Mouse (Mus musculus): ENCODE results near the gene Wipf2. TPM values are rescaled to one million over a fixed set of nuclear protein-coding genes. Genes with fewer than 3 reads are reported as not detected.

Gene Wipf2
- polyA plus RNA-seq, 1 experiment from 2014 or later: 3.3 TPM

- H3K27ac ChIP-seq (ENCODE audit: low read depth, low read length): no peak overlapping the region
- ATAC-seq (no peak), DNase-seq (ENCODE audit: low spot score) (no peak)
- no peak overlapping the region for H3K9ac ChIP-seq (ENCODE audit: low read length)
- no peaks in the 10 kb centered on the region for H3K9me3 ChIP-seq (replicated peaks; ENCODE audit: control insufficient read depth, low read length)
- no peaks in the 10 kb centered on the region; the same call in 1 of the 2 replicates for H3K27me3 ChIP-seq (replicated peaks; ENCODE audit: control insufficient read depth, insufficient read depth, low read length)
- peaks cover 56% of the 10 kb centered on the region for H3K4me1 ChIP-seq (ENCODE audit: control insufficient read depth, insufficient read depth, low read length)
- H3K4me3 ChIP-seq (ENCODE audit: low read depth, low read length): no peak overlapping the region
- WGBS: 92% methylated on average over 3 of the region's 3 CpGs
- H3K36me3 ChIP-seq (ENCODE audit: control insufficient read depth, insufficient read depth, low read length): no peaks in the 10 kb centered on the region
- no peak overlapping the region for H3K4me2 ChIP-seq (ENCODE audit: low read length)
These were observed 71.7 kb downstream of the Wipf2 start for GRCm38 (mm10) chr11:98935123-98935522.

- H3K4me3 ChIP-seq (ENCODE audit: low read depth, low read length): 0 out of 2 replicates have a peak overlapping the region, but pooled peaks have one; percentile 9
- ATAC-seq (no peak), DNase-seq (ENCODE audit: low spot score) (no peak)
- H3K4me1 ChIP-seq (ENCODE audit: control insufficient read depth, insufficient read depth, low read length): peaks cover 57% of the 10 kb centered on the region
- no peaks in the 10 kb centered on the region; the same call in 1 of the 2 replicates for H3K27me3 ChIP-seq (replicated peaks; ENCODE audit: control insufficient read depth, insufficient read depth, low read length)
- H3K4me2 ChIP-seq (ENCODE audit: low read length): peak overlapping the region; percentile 90
- no peaks in the 10 kb centered on the region for H3K9me3 ChIP-seq (replicated peaks; ENCODE audit: control insufficient read depth, low read length)
- peak overlapping the region; percentile 9; the same call in 1 of the 2 replicates for H3K27ac ChIP-seq (ENCODE audit: low read depth, low read length)
- no peak overlapping the region; the same call in 1 of the 2 replicates for H3K9ac ChIP-seq (ENCODE audit: low read length)
- H3K36me3 ChIP-seq (ENCODE audit: control insufficient read depth, insufficient read depth, low read length): no peaks in the 10 kb centered on the region
- WGBS: 3% methylated on average over 29 of the region's 29 CpGs
These were observed 72.7 kb downstream of the Wipf2 start for GRCm38 (mm10) chr11:98936170-98936569.

GRCm38 (mm10) chr11:98936606-98937409 is 73.4 kb downstream of the Wipf2 start:
- H3K4me1 ChIP-seq (ENCODE audit: control insufficient read depth, insufficient read depth, low read length): peaks cover 57% of the 10 kb centered on the region
- H3K27me3 ChIP-seq (replicated peaks; ENCODE audit: control insufficient read depth, insufficient read depth, low read length): no peaks in the 10 kb centered on the region; the same call in 1 of the 2 replicates

GRCm38 (mm10) chr11:98937410-98937913 is 74.0 kb downstream of the Wipf2 start:
- peaks cover 55% of the 10 kb centered on the region for H3K4me1 ChIP-seq (ENCODE audit: control insufficient read depth, insufficient read depth, low read length)
- peak; percentile 90 for ATAC-seq
- DNase-seq (ENCODE audit: low spot score): peak; percentile 94
- no peaks in the 10 kb centered on the region for H3K9me3 ChIP-seq (replicated peaks; ENCODE audit: control insufficient read depth, low read length)
- H3K4me3 ChIP-seq (ENCODE audit: low read depth, low read length): peak overlapping the region; percentile 49
- WGBS: 2% methylated on average over 37 of the region's 38 CpGs
- H3K36me3 ChIP-seq (ENCODE audit: control insufficient read depth, insufficient read depth, low read length): no peaks in the 10 kb centered on the region
- H3K9ac ChIP-seq (ENCODE audit: low read length): peak overlapping the region; percentile 62
- no peaks in the 10 kb centered on the region; the same call in 1 of the 2 replicates for H3K27me3 ChIP-seq (replicated peaks; ENCODE audit: control insufficient read depth, insufficient read depth, low read length)
- no peak overlapping the region for H3K27ac ChIP-seq (ENCODE audit: low read depth, low read length)
- H3K4me2 ChIP-seq (ENCODE audit: low read length): peak overlapping the region; percentile 90

More at GRCm38 (mm10) chr11:98936606-98937409, 73.4 kb downstream of the Wipf2 start:
- Histone ChIP-seq H3K27ac (ENCODE audit: low read depth, low read length) (peak overlapping the region; percentile 9; the same call in 1 of the 2 replicates), H3K4me2 (ENCODE audit: low read length) (peak overlapping the region; percentile 90), H3K9ac (ENCODE audit: low read length) (peak overlapping the region; percentile 62), H3K9me3 (replicated peaks; ENCODE audit: control insufficient read depth, low read length) (no peaks in the 10 kb centered on the region), H3K4me3 (ENCODE audit: low read depth, low read length) (peak overlapping the region; percentile 49), H3K36me3 (ENCODE audit: control insufficient read depth, insufficient read depth, low read length) (no peaks in the 10 kb centered on the region)
- DNase-seq (ENCODE audit: low spot score): no peak
- WGBS: 4% methylated on average over 23 of the region's 23 CpGs
- ATAC-seq: peak; percentile 27

GRCm38 (mm10) chr11:98937914-98938694 is 74.7 kb downstream of the Wipf2 start:
- Histone ChIP-seq H3K4me1 (ENCODE audit: control insufficient read depth, insufficient read depth, low read length) (peaks cover 56% of the 10 kb centered on the region), H3K4me2 (ENCODE audit: low read length) (peak overlapping the region; percentile 90), H3K9me3 (replicated peaks; ENCODE audit: control insufficient read depth, low read length) (no peaks in the 10 kb centered on the region), H3K4me3 (ENCODE audit: low read depth, low read length) (peak overlapping the region; percentile 49), H3K36me3 (ENCODE audit: control insufficient read depth, insufficient read depth, low read length) (no peaks in the 10 kb centered on the region), H3K27ac (ENCODE audit: low read depth, low read length) (no peak overlapping the region), H3K27me3 (replicated peaks; ENCODE audit: control insufficient read depth, insufficient read depth, low read length) (no peaks in the 10 kb centered on the region; the same call in 1 of the 2 replicates), H3K9ac (ENCODE audit: low read length) (peak overlapping the region; percentile 62)
- ATAC-seq: no peak; the same call in 1 of the 2 replicates
- WGBS: 3% methylated on average over 38 of the region's 39 CpGs
- DNase-seq (ENCODE audit: low spot score): no peak

- Histone ChIP-seq H3K27me3 (replicated peaks; ENCODE audit: control insufficient read depth, insufficient read depth, low read length) (no peaks in the 10 kb centered on the region; the same call in 1 of the 2 replicates), H3K27ac (ENCODE audit: low read depth, low read length) (no peak overlapping the region), H3K9me3 (replicated peaks; ENCODE audit: control insufficient read depth, low read length) (no peaks in the 10 kb centered on the region), H3K4me2 (ENCODE audit: low read length) (peak overlapping the region; percentile 90), H3K4me3 (ENCODE audit: low read depth, low read length) (no peak overlapping the region), H3K4me1 (ENCODE audit: control insufficient read depth, insufficient read depth, low read length) (peaks cover 61% of the 10 kb centered on the region), H3K36me3 (ENCODE audit: control insufficient read depth, insufficient read depth, low read length) (no peaks in the 10 kb centered on the region), H3K9ac (ENCODE audit: low read length) (no peak overlapping the region)
- DNase-seq (ENCODE audit: low spot score) (no peak), ATAC-seq (no peak)
- 50% methylated on average over 7 of the region's 7 CpGs for WGBS
These were observed 75.3 kb downstream of the Wipf2 start for GRCm38 (mm10) chr11:98938701-98939083.

GRCm38 (mm10) chr11:98939084-98939952 is 75.9 kb downstream of the Wipf2 start:
- no peak for DNase-seq (ENCODE audit: low spot score)
- H3K27me3 ChIP-seq (replicated peaks; ENCODE audit: control insufficient read depth, insufficient read depth, low read length): no peaks in the 10 kb centered on the region; the same call in 1 of the 2 replicates
- H3K36me3 ChIP-seq (ENCODE audit: control insufficient read depth, insufficient read depth, low read length): no peaks in the 10 kb centered on the region
- no peaks in the 10 kb centered on the region for H3K9me3 ChIP-seq (replicated peaks; ENCODE audit: control insufficient read depth, low read length)
- H3K4me3 ChIP-seq (ENCODE audit: low read depth, low read length): no peak overlapping the region
- H3K4me2 ChIP-seq (ENCODE audit: low read length): 0 out of 2 replicates have a peak overlapping the region, but pooled peaks have one; percentile 12
- no peak for ATAC-seq
- 55% methylated on average over 15 of the region's 15 CpGs for WGBS
- H3K27ac ChIP-seq (ENCODE audit: low read depth, low read length): no peak overlapping the region
- no peak overlapping the region for H3K9ac ChIP-seq (ENCODE audit: low read length)
- peaks cover 68% of the 10 kb centered on the region for H3K4me1 ChIP-seq (ENCODE audit: control insufficient read depth, insufficient read depth, low read length)
